ENCODE assay signal across 9 mouse cellular contexts in the genomic region with DNA sequence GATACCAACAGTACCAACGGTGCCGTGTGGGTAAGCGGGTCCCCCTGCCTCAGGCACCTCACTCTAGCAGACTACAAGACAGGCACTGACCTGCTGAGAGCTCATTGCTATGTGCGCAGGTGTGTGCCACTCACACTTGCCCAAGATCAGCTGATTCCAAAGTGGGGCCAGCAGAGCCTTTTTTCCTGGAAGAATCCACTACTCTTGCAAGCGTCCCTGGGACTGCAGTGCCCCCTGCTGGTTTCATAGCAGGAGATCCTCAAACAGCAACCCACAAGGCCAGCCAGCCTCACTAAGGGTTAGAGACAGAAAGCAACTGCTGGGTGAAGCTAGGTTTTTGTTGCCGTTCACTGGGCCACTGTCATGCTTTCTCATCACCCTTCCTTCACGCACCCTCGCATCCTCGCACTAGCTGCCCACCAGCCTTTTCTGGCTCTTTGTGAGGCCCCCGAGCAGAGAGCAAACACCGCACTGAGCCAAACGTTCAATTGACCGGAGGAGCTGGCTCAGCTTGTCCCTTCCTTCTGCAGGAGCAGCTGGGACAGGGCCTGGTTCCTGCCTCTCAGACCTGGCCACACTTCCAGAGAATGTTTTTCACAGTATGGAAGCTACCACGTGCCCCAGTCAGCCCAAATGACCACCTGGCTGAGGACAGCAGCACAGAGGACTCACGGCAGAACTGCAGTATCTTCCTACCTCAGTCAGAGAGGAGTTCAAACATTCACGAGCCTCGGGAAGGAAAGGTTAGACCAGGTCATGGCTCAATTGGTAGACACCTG. TPM values are rescaled to one million over a fixed set of nuclear protein-coding genes. Genes with fewer than 3 reads are reported as not detected.
DNase-seq lines count a peak whose midpoint lies in the region; ATAC-seq and TF ChIP-seq lines count a peak whose summit lies in the region.
"Had no signal": no experiment of that assay in that cellular context is flagged by ENCODE, and none has a peak within 500 bp of the region (broad histone marks: within the 10 kb centered on the region; RNA-seq: fewer than 3 reads in every experiment).

No protein-coding gene starts in this region.

- DNase-seq in thymus, adult 2 months, result peak; percentile 31
- no peak for DNase-seq in thymus, adult 18-20 months
- DNase-seq in c-Kit-positive CD71-negative TER-119-negative erythroid progenitor cells, embryonic 14.5 days (ENCODE audit: low read depth), result peak; percentile 42
- peak; percentile 71 for DNase-seq in forebrain, embryonic 14.5 days (ENCODE audit: low spot score)
- DNase-seq in induced T-regulatory cell, adult 2 months (ENCODE audit: low read depth), result peak; percentile 32
- peak; percentile 73 for DNase-seq in limb, embryonic 10.5 days (ENCODE audit: low spot score)
- DNase-seq in natural killer cell, adult 2 months (ENCODE audit: low spot score in 2 of 2), result no peak

- TF ChIP-seq CTCF in thymus, adult 2 months (IDR thresholded peaks at IDR 0.05; ENCODE audit: borderline replicate concordance, control insufficient read depth, extremely low read depth, insufficient read depth, low read length, poor library complexity), result no peak; the same call in 1 of the 2 replicates

- no peak for TF ChIP-seq POLR2A in thymus, adult 2 months (IDR thresholded peaks at IDR 0.05; ENCODE audit: control insufficient read depth, extremely low read depth, insufficient read depth, low read length, poor library complexity)

- H3K36me3 ChIP-seq in thymus, adult 2 months (ENCODE audit: control insufficient read depth, insufficient read depth, low read length), result peaks cover 22% of the 10 kb centered on the region
- peaks cover 46% of the 10 kb centered on the region for H3K36me3 ChIP-seq in forebrain, embryonic 14.5 days (ENCODE audit: control insufficient read depth, insufficient read depth, low read length)
- H3K36me3 ChIP-seq in limb, embryonic 10.5 days, result peaks cover 90% of the 10 kb centered on the region
- peaks cover 2% of the 10 kb centered on the region; the same call in 1 of the 2 replicates for H3K36me3 ChIP-seq in neural tube, embryonic 14.5 days (ENCODE audit: control insufficient read depth, insufficient read depth, low read length)

- no peaks in the 10 kb centered on the region for H3K4me1 ChIP-seq in thymus, adult 2 months (replicated peaks; ENCODE audit: control insufficient read depth, insufficient read depth, low read length)
- H3K4me1 ChIP-seq in forebrain, embryonic 14.5 days (ENCODE audit: control insufficient read depth, insufficient read depth, low read length), result peaks cover 6% of the 10 kb centered on the region; the same call in 1 of the 2 replicates
- peaks cover 26% of the 10 kb centered on the region for H3K4me1 ChIP-seq in limb, embryonic 10.5 days
- peaks cover 7% of the 10 kb centered on the region; the same call in 1 of the 2 replicates for H3K4me1 ChIP-seq in neural tube, embryonic 14.5 days (ENCODE audit: control insufficient read depth, insufficient read depth, low read length)

- no peak overlapping the region for H3K4me2 ChIP-seq in forebrain, embryonic 14.5 days (ENCODE audit: low read length)
- H3K4me2 ChIP-seq in neural tube, embryonic 14.5 days (ENCODE audit: low read depth, low read length), result no peak overlapping the region

- no peak overlapping the region for H3K27ac ChIP-seq in thymus, adult 2 months (ENCODE audit: control insufficient read depth, insufficient read depth, low read length)
- no peak overlapping the region for H3K27ac ChIP-seq in forebrain, embryonic 14.5 days (ENCODE audit: low read depth, low read length)
- 0 out of 2 replicates have a peak overlapping the region, but pooled peaks have one; percentile 12 for H3K27ac ChIP-seq in limb, embryonic 10.5 days
- H3K27ac ChIP-seq in neural tube, embryonic 14.5 days (ENCODE audit: low read depth, low read length), result 0 out of 2 replicates have a peak overlapping the region, but pooled peaks have one; percentile 22

- no peaks in the 10 kb centered on the region for H3K27me3 ChIP-seq in thymus, adult 2 months (ENCODE audit: control insufficient read depth, insufficient read depth, low read length)
- no peaks in the 10 kb centered on the region for H3K27me3 ChIP-seq in forebrain, embryonic 14.5 days (replicated peaks; ENCODE audit: control insufficient read depth, insufficient read depth, low read length)
- H3K27me3 ChIP-seq in limb, embryonic 10.5 days (ENCODE audit: low read depth, poor library complexity, severe bottlenecking), result no peaks in the 10 kb centered on the region
- no peaks in the 10 kb centered on the region for H3K27me3 ChIP-seq in neural tube, embryonic 14.5 days (ENCODE audit: control insufficient read depth, insufficient read depth, low read length)

- WGBS in thymus, adult 2 months, result 94% methylated on average over 17 of the region's 17 CpGs
- 79% methylated on average over 17 of the region's 17 CpGs for WGBS in forebrain, embryonic 14.5 days
- WGBS in limb, embryonic 10.5 days, result 86% methylated on average over 17 of the region's 17 CpGs
- WGBS in neural tube, embryonic 14.5 days, result 87% methylated on average over 17 of the region's 17 CpGs

- H3K9ac ChIP-seq in forebrain, embryonic 14.5 days (ENCODE audit: low read length), result no peak overlapping the region
- H3K9ac ChIP-seq in neural tube, embryonic 14.5 days (replicated peaks; ENCODE audit: low read depth, low read length), result no peak overlapping the region

- no peaks in the 10 kb centered on the region for H3K9me3 ChIP-seq in forebrain, embryonic 14.5 days (replicated peaks; ENCODE audit: control insufficient read depth, low read length)
- H3K9me3 ChIP-seq in limb, embryonic 10.5 days (replicated peaks), result no peaks in the 10 kb centered on the region
- no peaks in the 10 kb centered on the region for H3K9me3 ChIP-seq in neural tube, embryonic 14.5 days (ENCODE audit: control insufficient read depth, low read length)

- no peak overlapping the region for H3K4me3 ChIP-seq in thymus, adult 2 months (ENCODE audit: control insufficient read depth, insufficient read depth, low read length)
- H3K4me3 ChIP-seq in forebrain, embryonic 14.5 days (ENCODE audit: low read depth, low read length), result no peak overlapping the region
- H3K4me3 ChIP-seq in limb, embryonic 10.5 days, result no peak overlapping the region
- H3K4me3 ChIP-seq in neural tube, embryonic 14.5 days (ENCODE audit: low read depth, low read length), result no peak overlapping the region
- H3K4me3 ChIP-seq: erythroblast, embryonic 14.5 days had no signal

- ATAC-seq in forebrain, embryonic 14.5 days, result no peak
- 0 out of 2 replicates have a peak, but pooled peaks have one; percentile 28 for ATAC-seq in neural tube, embryonic 14.5 days (ENCODE audit: low read depth)

RNA-seq across cellular contexts. Expression of a gene that starts 22.1 kb away (rescaled TPM):
- 33.0 and 47.7 TPM in 2 replicates for polyA plus RNA-seq in thymus, adult 2 months (2012; rRNA removed)
- polyA plus RNA-seq in forebrain, embryonic 14.5 days (2014; fragmentation: Nextera tagmentation; extraction: Ambion mirVana), result 59.8 and 84.8 TPM in 2 replicates
- 78.5 and 83.8 TPM in 2 replicates for polyA plus RNA-seq in limb, embryonic 10.5 days (2016; fragmentation: Nextera tagmentation; extraction: Ambion mirVana)
- 49.1 and 61.5 TPM in 2 replicates for polyA plus RNA-seq in neural tube, embryonic 14.5 days (2014; fragmentation: Nextera tagmentation; extraction: Ambion mirVana)

RNA-seq across cellular contexts. Expression of a gene that starts 22.3 kb away (rescaled TPM):
- 95.3 and 103 TPM in 2 replicates for polyA plus RNA-seq in thymus, adult 2 months (2012; rRNA removed)
- polyA plus RNA-seq in forebrain, embryonic 14.5 days (2014; fragmentation: Nextera tagmentation; extraction: Ambion mirVana), result 12.4 and 14.6 TPM in 2 replicates
- polyA plus RNA-seq in limb, embryonic 10.5 days (2016; fragmentation: Nextera tagmentation; extraction: Ambion mirVana), result 21.4 and 23.0 TPM in 2 replicates
- polyA plus RNA-seq in neural tube, embryonic 14.5 days (2014; fragmentation: Nextera tagmentation; extraction: Ambion mirVana), result 20.7 and 21.1 TPM in 2 replicates

RNA-seq across cellular contexts. Expression of a gene that starts 30.3 kb away (rescaled TPM):
- polyA plus RNA-seq in thymus, adult 2 months (2012; rRNA removed), result 165 and 167 TPM in 2 replicates
- 53.6 and 72.5 TPM in 2 replicates for polyA plus RNA-seq in forebrain, embryonic 14.5 days (2014; fragmentation: Nextera tagmentation; extraction: Ambion mirVana)
- polyA plus RNA-seq in limb, embryonic 10.5 days (2016; fragmentation: Nextera tagmentation; extraction: Ambion mirVana), result 99.6 and 99.8 TPM in 2 replicates
- 78.8 and 90.6 TPM in 2 replicates for polyA plus RNA-seq in neural tube, embryonic 14.5 days (2014; fragmentation: Nextera tagmentation; extraction: Ambion mirVana)

RNA-seq across cellular contexts. Expression of a gene that starts 34.2 kb away (rescaled TPM):
- polyA plus RNA-seq in thymus, adult 2 months (2012; rRNA removed), result 10.8 and 12.4 TPM in 2 replicates
- polyA plus RNA-seq in forebrain, embryonic 14.5 days (2014; fragmentation: Nextera tagmentation; extraction: Ambion mirVana), result 21.7 and 27.2 TPM in 2 replicates
- 46.7 and 55.2 TPM in 2 replicates for polyA plus RNA-seq in limb, embryonic 10.5 days (2016; fragmentation: Nextera tagmentation; extraction: Ambion mirVana)
- 20.4 and 23.6 TPM in 2 replicates for polyA plus RNA-seq in neural tube, embryonic 14.5 days (2014; fragmentation: Nextera tagmentation; extraction: Ambion mirVana)

Comparison
In these comparisons a context has a peak if more than half of its experiments do, and no peak if none do; other contexts are left out.
1. DNase-seq: peak in thymus, adult 2 months (single experiment), c-Kit-positive CD71-negative TER-119-negative erythroid progenitor cells, embryonic 14.5 days (single experiment), forebrain, embryonic 14.5 days (single experiment), induced T-regulatory cell, adult 2 months (single experiment) and limb, embryonic 10.5 days (single experiment); none in thymus, adult 18-20 months (0 of 2) and natural killer cell, adult 2 months (0 of 2).
2. H3K27ac ChIP-seq: peak in limb, embryonic 10.5 days (single experiment) and neural tube, embryonic 14.5 days (single experiment); none in thymus, adult 2 months (single experiment) and forebrain, embryonic 14.5 days (single experiment).